Mouse (Mus musculus) liver, embryonic 14.5 days (tissue): ENCODE data around the gene Cnih2. TPM values are rescaled to one million over a fixed set of nuclear protein-coding genes. Genes with fewer than 3 reads are reported as not detected.

Source experiments
- ATAC-seq: fragments of 200-750 bp; cut with Nextera tagmentation; 2 replicates; pipeline ENCODE4 v1.8.0; 2017; ENCODE audit warnings: moderate number of reproducible peaks, mild to moderate bottlenecking, moderate library complexity; ENCODE audit not compliant: insufficient read depth
- DNase-seq, 3 experiments: peaks; one replicate each; pipeline ENCODE4 v3.0.0-alpha.2; 2012 to 2013; ENCODE audit warnings: low read depth in 3 of 3, low spot score in 3 of 3
- H3K27ac ChIP-seq: fragments of 300-500 bp; sonication (generic); 2 replicates; pipeline ENCODE4 v1.5.1; 2014; ENCODE audit warnings: moderate library complexity, mild to moderate bottlenecking, control low read depth, inconsistent platforms
- H3K27me3 ChIP-seq: fragments of 300-500 bp; sonication (generic); 2 replicates; pipeline ENCODE4 v1.6.1; 2014; ENCODE audit warnings: mild to moderate bottlenecking, low read length, moderate library complexity; ENCODE audit not compliant: control insufficient read depth, insufficient read depth
- H3K36me3 ChIP-seq: fragments of 300-500 bp; sonication (generic); replicated peaks from 2 replicates; pipeline ENCODE4 v1.6.1; 2014; ENCODE audit warnings: low read depth; ENCODE audit not compliant: control insufficient read depth, insufficient read depth
- H3K4me1 ChIP-seq, 2 experiments: fragments of 200-500 bp in 1 of 2; fragments of 300-500 bp in 1 of 2; sonication (generic) in 1 of 2; replicated peaks; 2 replicates each; pipeline ENCODE4 v1.6.1; 2012 to 2014; ENCODE audit warnings: antibody characterized with exemption in 1 of 2, inconsistent platforms in 1 of 2, low read length in 1 of 2; ENCODE audit not compliant: control insufficient read depth in 2 of 2, insufficient read depth in 2 of 2
- H3K4me2 ChIP-seq: fragments of 300-500 bp; sonication (generic); 2 replicates; pipeline ENCODE4 v1.6.1; 2014; ENCODE audit warnings: low read depth, mild to moderate bottlenecking, control low read depth, moderate library complexity
- H3K4me3 ChIP-seq, 2 experiments: fragments of 200-500 bp in 1 of 2; fragments of 300-500 bp in 1 of 2; sonication (generic) in 1 of 2; 2 replicates each; pipeline ENCODE4 v1.5.1; 2012 to 2014; ENCODE audit warnings: low read depth in 2 of 2, low read length in 2 of 2, mild to moderate bottlenecking in 2 of 2, control low read depth in 1 of 2, inconsistent platforms in 1 of 2, moderate library complexity in 1 of 2; ENCODE audit not compliant: insufficient read depth in 1 of 2
- H3K9ac ChIP-seq: fragments of 300-500 bp; sonication (generic); replicated peaks from 2 replicates; pipeline ENCODE4 v1.6.1; 2014; ENCODE audit warnings: mild to moderate bottlenecking, control low read depth, moderate library complexity
- H3K9me3 ChIP-seq: fragments of 300-500 bp; sonication (generic); 2 replicates; pipeline ENCODE4 v1.6.1; 2016; ENCODE audit warnings: low read length, mixed read lengths; ENCODE audit not compliant: control insufficient read depth
- CTCF ChIP-seq: IDR thresholded peaks from 2 replicates; pipeline ENCODE4 v1.5.1; 2016; ENCODE audit warnings: antibody characterized with exemption, low read depth, control low read depth
- EP300 ChIP-seq: IDR thresholded peaks from 2 replicates; pipeline ENCODE4 v1.6.1; 2016; ENCODE audit warnings: antibody characterized with exemption, low read depth
- WGBS: fragments of 180-500 bp; shearing (Covaris S2); extraction: QIAGEN DNeasy Blood & Tissue Kit; methylation state at CpG from one replicate; pipeline ENCODE4 v1.1.7; 2014; ENCODE audit not compliant: insufficient replicate concordance; 5-methylcytosine and 5-hydroxymethylcytosine counted together
- polyA plus RNA-seq, 2 experiments: library from polyadenylated mRNA; depleted of rRNA in 1 of 2; stranded (reverse) in 1 of 2; unstranded in 1 of 2; fragments of >200 nt; fragmentation: Nextera tagmentation in 1 of 2; extraction: Ambion mirVana in 1 of 2; gene quantifications; 2 replicates each; pipeline versions ENCODE4 v1.2.1 to v1.2.3; 2012 to 2014

Cnih2 gene
- polyA plus RNA-seq, 2 experiments: 0.50 to 0.63 TPM

DNA sequence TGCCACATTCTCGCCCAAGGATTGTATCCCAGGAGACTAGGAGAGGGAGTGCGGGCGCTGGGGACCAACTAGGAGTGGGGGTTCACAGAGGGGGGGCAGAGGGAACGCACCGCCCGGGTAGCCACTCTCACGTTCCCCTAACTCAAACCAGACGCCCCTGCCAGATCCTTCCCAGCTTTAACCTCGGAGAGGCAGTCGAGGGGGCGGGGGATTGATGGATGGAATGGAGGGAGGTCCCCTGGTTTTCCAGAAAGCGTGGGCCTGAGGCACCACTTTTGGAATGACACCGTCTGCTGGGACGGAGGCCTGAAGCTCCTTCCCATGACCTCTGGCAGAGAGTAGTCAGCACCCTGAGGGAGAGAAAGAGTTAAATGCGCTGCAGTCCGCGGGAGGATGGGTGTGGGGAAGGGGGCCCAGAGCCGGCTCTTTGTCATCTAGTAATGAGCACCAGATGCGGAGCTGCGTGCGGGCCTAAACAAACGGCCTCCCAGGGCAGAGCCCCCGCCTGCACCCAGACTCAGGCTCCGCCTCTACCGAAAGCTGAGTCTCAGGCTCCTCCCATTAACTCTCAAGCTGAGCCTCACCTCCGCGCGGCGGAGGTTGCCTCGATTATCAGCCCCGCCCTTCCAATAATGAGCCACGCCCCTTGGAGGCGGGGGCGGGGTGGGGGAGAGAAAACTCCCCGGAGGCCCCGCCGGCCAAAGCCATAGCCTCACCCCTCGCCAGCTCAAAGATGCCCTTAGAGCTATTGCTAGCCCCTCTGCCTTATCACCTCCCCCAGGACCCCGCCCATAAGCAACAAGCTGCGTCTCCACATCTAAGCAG lies 26.6 kb downstream of the Cnih2 start:
- Histone ChIP-seq H3K27ac (no peak overlapping the region), H3K36me3 (no peaks in the 10 kb centered on the region), H3K4me1 (peaks cover 29 to 30% of the 10 kb centered on the region in 2 experiments), H3K9me3 (no peaks in the 10 kb centered on the region), H3K4me3 (peak overlapping the region; percentile 55 to 60), H3K4me2 (peak overlapping the region; percentile 77), H3K9ac (peak overlapping the region; percentile 49), H3K27me3 (peaks cover 16% of the 10 kb centered on the region)
- ATAC-seq: peak; percentile 75
- WGBS: 4% methylated on average over 40 of the region's 40 CpGs
- TF ChIP-seq CTCF: 0 out of 2 replicates have a peak, but pooled peaks have one; percentile 2
- no peak for TF ChIP-seq EP300
- DNase-seq: peak; percentile 79 to 82 (median 80)

DNA sequence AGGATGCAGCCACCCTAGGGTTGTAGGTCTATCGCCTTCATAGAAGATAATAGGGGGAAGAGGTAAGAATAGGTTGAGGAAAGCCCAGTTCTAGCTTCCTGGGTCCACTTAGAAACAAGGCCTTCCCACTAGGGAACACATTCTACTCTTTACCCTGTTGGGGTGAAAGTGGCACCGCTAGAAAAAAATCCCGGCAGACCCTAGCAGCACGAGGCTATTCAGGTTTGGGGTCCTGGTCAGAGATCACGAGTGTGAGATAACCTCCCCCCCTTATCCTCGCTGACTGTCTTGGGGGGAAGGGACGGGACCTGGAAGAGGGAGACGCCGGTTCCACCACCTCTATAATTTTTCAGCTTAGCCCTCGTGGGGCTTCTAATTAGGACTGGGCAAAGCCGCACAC lies 27.2 kb downstream of the Cnih2 start:
- Histone ChIP-seq H3K36me3 (no peaks in the 10 kb centered on the region), H3K4me1 (peaks cover 30 to 31% of the 10 kb centered on the region in 2 experiments), H3K4me2 (peak overlapping the region; percentile 77), H3K27ac (no peak overlapping the region), H3K9me3 (no peaks in the 10 kb centered on the region), H3K27me3 (peaks cover 16% of the 10 kb centered on the region), H3K4me3 (no peak overlapping the region; a peak in 1 of 4 replicates), H3K9ac (peak overlapping the region; percentile 49)
- DNase-seq (no peak), ATAC-seq (no peak)
- WGBS: 24% methylated on average over 11 of the region's 11 CpGs
- TF ChIP-seq CTCF (no peak), EP300 (no peak)

DNA sequence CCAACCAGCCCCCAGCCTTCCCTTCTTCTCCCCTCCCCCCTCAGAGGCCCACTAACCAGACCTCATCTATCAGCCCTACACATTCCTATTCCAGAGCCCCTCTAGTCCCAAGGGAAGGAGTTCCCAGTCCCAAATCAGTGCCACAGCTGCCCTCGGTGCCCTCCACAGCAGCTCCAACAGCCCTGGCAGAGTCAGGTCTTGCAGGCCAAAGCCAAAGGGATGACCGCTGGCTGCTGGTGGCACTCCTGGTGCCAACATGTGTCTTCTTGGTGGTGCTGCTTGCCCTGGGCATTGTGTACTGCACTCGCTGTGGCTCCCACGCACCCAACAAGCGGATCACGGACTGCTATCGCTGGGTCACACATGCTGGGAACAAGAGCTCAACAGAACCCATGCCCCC lies 28.3 kb downstream of the Cnih2 start:
- Histone ChIP-seq H3K4me2 (no peak overlapping the region), H3K4me1 (peaks cover 30 to 31% of the 10 kb centered on the region in 2 experiments), H3K9me3 (no peaks in the 10 kb centered on the region), H3K27ac (no peak overlapping the region), H3K27me3 (peaks cover 16% of the 10 kb centered on the region), H3K9ac (no peak overlapping the region), H3K36me3 (no peaks in the 10 kb centered on the region), H3K4me3 (no peak overlapping the region)
- 76% methylated on average over 7 of the region's 7 CpGs for WGBS
- TF ChIP-seq EP300: no peak
- DNase-seq: no peak
- no peak for ATAC-seq

DNA sequence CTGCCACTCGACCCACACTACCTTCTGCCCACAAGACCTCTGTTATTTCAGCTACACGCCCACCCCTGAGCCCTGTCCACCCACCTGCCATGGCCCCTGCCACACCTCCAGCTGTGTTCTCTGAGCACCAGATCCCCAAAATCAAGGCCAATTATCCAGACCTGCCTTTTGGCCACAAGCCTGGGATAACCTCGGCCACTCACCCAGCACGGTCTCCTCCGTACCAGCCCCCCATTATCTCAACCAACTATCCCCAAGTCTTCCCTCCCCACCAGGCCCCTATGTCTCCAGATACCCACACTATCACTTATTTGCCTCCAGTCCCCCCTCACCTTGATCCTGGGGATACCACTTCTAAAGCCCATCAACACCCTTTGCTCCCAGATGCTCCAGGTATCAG lies 28.8 kb downstream of the Cnih2 start:
- no peak for ATAC-seq
- no peak overlapping the region for H3K27ac ChIP-seq
- WGBS: 69% methylated on average over 5 of the region's 5 CpGs
- no peaks in the 10 kb centered on the region for H3K9me3 ChIP-seq
- TF ChIP-seq CTCF: no peak
- no peak for TF ChIP-seq EP300
- H3K9ac ChIP-seq: no peak overlapping the region
- peaks cover 16% of the 10 kb centered on the region for H3K27me3 ChIP-seq
- DNase-seq: no peak
- H3K4me2 ChIP-seq: no peak overlapping the region
- H3K36me3 ChIP-seq: no peaks in the 10 kb centered on the region
- peaks cover 30 to 31% of the 10 kb centered on the region in 2 experiments for H3K4me1 ChIP-seq
- no peak overlapping the region for H3K4me3 ChIP-seq

DNA sequence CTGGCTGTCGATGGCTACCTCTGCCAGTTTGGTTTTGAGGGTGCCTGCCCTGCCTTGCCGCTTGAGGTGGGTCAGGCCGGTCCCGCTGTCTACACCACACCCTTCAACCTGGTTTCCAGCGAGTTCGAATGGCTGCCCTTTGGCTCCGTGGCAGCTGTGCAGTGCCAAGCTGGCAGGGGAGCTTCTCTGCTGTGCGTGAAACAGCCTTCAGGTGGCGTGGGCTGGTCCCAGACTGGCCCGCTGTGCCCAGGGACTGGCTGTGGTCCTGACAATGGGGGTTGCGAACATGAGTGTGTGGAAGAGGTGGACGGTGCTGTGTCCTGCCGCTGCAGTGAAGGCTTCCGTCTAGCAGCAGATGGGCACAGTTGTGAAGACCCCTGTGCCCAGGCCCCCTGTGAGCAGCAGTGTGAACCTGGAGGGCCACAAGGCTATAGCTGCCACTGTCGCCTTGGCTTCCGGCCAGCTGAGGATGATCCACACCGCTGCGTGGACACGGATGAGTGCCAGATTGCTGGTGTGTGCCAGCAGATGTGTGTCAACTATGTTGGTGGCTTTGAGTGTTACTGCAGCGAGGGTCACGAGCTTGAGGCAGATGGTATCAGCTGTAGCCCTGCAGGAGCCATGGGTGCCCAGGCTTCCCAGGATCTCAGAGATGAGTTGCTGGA lies 29.6 kb downstream of the Cnih2 start:
- no peak for TF ChIP-seq EP300
- peak; percentile 27; the same call in 1 of the 2 replicates for TF ChIP-seq CTCF
- Histone ChIP-seq H3K27ac (no peak overlapping the region), H3K4me1 (peaks cover 30 to 31% of the 10 kb centered on the region in 2 experiments), H3K36me3 (no peaks in the 10 kb centered on the region), H3K4me2 (peak overlapping the region; percentile 79), H3K27me3 (peaks cover 16% of the 10 kb centered on the region), H3K9ac (peak overlapping the region; percentile 55), H3K4me3 (peak overlapping the region; percentile 15 to 51), H3K9me3 (no peaks in the 10 kb centered on the region)
- WGBS: 43% methylated on average over 21 of the region's 21 CpGs
- ATAC-seq (no peak), DNase-seq (no peak)
